Mouse (Mus musculus): Measurements from ENCODE around the gene Rasgef1c. TPM values are rescaled to one million over a fixed set of nuclear protein-coding genes. Genes with fewer than 3 reads are reported as not detected.

The Rasgef1c gene
- polyA plus RNA-seq (2012; ENCODE audit: low replicate concordance), result 0.05 and 0.13 TPM in 2 replicates

DNA sequence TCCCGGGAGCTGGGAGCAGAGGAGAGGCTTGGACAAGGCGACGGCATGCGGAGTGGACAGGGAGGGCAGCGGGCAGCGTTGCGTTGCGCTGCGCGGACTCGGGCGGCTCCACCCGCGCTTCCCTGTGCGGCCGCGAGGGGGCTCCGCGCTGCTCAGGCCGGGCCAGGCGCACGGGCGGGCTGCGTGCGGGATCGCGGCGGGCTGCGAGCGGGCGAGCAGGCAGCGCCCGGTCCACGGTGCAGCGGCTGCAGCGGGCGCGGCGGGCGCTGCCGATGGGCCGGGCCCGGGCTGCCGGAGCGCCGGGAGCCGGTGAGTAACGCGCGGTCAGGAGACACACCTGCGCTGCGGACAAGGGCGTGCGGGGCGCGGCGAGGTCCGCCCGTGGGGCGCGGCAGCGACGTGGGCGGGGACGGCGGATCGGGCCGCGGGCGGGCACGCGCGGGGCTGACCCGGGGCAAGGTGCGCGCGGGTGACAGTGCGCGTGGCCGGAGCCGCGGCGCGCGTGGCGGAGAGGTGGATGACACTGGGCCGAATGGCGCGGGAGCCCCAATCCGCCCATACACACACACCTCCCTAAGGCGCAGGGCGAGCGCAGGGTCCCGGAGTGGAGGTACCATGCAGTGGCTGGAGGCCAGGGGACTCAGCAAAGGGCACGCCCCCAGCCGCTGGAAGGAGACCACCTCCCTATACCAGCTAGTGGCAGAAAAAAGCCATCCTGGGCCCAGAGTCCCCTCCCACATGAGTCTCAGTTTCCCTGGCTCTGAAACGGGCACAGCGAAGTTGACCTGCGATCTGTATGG is at the start of gene Rasgef1c:
Gene Rasgef1c (plus strand): TSS at position 177 of the 800 bp plus-strand sequence.

DNA sequence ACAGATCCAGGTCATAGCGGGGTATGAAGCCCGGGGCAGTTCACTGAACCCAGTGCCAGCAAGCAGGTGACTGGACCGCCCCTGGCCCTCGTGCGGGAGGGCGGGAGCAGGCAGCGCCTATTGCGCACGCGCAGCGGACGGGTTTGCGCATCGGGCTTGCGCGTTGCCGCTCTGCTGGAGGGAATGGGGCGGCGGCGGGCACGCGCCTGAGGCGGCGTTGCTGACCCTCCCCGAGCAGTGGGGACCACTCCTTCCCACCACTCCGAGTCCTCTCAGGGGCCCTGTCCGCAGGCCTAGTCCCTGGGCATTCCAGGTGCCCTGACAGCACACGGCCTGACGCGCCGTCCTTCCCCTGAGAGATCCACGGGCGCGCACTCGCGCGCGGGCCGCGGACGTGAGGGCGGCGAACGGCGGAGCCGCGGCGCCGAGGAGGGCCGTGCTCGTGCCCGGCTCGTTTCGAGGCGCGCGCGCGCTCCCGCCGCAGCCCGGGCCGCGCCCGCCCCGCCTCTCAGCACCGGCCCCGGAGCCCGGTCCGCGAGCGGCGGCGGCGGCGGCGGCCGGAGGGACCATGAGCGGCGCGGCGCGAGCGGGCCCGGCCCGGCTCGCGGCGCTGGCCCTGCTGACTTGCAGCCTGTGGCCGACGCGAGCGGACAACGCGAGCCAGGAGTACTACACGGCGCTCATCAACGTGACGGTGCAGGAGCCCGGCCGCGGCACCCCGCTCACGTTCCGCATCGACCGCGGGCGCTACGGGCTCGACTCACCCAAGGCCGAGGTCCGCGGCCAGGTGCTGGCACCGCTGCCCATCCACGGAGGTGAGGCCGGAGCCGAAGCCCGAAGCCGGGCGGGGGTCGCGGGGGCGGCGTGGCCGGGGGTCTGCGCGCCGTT is 123.4 kb downstream of the Rasgef1c start, which contains the start of gene Rnf130:
Gene Rnf130 (plus strand): TSS at position 514 of the 888 bp plus-strand sequence.

Other genes starting within 250 kb of the Rasgef1c start
- not detected in 2 replicates for gene Scgb3a1, start 238.2 kb upstream of the Rasgef1c start, polyA plus RNA-seq (2012; ENCODE audit: low replicate concordance)
- 14.2 and 28.8 TPM in 2 replicates for gene Cnot6, start 189.1 kb upstream of the Rasgef1c start, polyA plus RNA-seq (2012; ENCODE audit: low replicate concordance)
- not detected in 2 replicates for gene Gfpt2, start 107.7 kb upstream of the Rasgef1c start, polyA plus RNA-seq (2012; ENCODE audit: low replicate concordance)
- 11.5 and 13.7 TPM in 2 replicates for gene Mapk9, start 55.1 kb upstream of the Rasgef1c start, polyA plus RNA-seq (2012; ENCODE audit: low replicate concordance)
- gene Rnf130, start 123.5 kb downstream of the Rasgef1c start, polyA plus RNA-seq (2012; ENCODE audit: low replicate concordance), result 51.5 and 139 TPM in 2 replicates
- gene Tbc1d9b, start 229.6 kb downstream of the Rasgef1c start, polyA plus RNA-seq (2012; ENCODE audit: low replicate concordance), result 44.4 and 74.4 TPM in 2 replicates

Measured in hematopoietic multipotent progenitor cell, adult 10-12 weeks (in vitro differentiated cells).